Mouse (Mus musculus) lung, postnatal 36 days (tissue): ENCODE measurements at regions not wholly inside any gene's neighbourhood (a gene's known extent, or its start where the extent isn't known, plus 50 kb on each side); places are given as distances from the start of the nearest gene placed in this dataset.

Source experiments
- DNase-seq: peaks from one replicate; pipeline ENCODE4 v3.0.0; 2022; ENCODE audit warnings: mixed read lengths

- DNase-seq, result no peak
Measured at GRCm38 (mm10) chr9:71355721-71356120, 130.0 kb downstream of the Polr2m start.
